Mouse (Mus musculus): ENCODE results near the gene Ddx28.

DNA sequence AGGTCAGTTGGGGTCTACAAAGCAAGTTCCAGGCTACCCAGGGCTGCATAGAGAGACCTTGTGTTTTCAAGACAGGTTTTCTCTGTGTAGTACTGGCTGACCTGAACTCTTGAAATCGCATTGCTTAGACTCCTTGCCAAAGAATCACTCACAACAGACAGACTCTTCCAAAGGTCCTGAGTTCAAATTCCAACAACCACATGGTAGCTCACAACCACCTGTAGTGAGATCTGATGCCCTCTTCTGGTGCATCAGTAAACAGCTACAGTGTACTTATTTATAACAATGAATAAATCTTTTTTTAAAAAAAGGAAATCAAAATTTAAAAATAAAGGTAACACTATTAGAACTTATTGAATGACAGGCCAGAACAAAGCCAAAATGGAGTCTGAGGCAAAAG, 30.5 kb downstream of the Ddx28 start:
- TF ChIP-seq MYOD1 (IDR thresholded peaks at IDR 0.05; ENCODE audit: control insufficient read depth, insufficient read length, low read depth) (no peak), USF1 (IDR thresholded peaks at IDR 0.05; ENCODE audit: low read depth) (no peak), CTCF (IDR thresholded peaks at IDR 0.05; ENCODE audit: control insufficient read depth, insufficient read depth, insufficient read length) (no peak), MAX (IDR thresholded peaks at IDR 0.05) (no peak), FOSL1 (IDR thresholded peaks at IDR 0.05; ENCODE audit: insufficient read depth, low read length, poor library complexity, severe bottlenecking) (no peak)

Measured in C2C12 (cell line).